Mouse (Mus musculus): Measurements from ENCODE around the gene Phf3. TPM values are rescaled to one million over a fixed set of nuclear protein-coding genes. Genes with fewer than 3 reads are reported as not detected.
"Not testable (repeated sequence)": the region's sequence is repeated elsewhere in the genome, so short reads cannot be mapped to it uniquely, and the experiment has no call there.

Gene Phf3
- total RNA-seq, 2 experiments from 2014 or later = 65.2 to 86.3 TPM

- DNase-seq (ENCODE audit: low spot score in 2 of 2) = peak in 1 of 2 experiments; percentile 18
These were observed 101.9 kb downstream of the Phf3 start for GRCm38 (mm10) chr1:30771772-30772171.

DNA sequence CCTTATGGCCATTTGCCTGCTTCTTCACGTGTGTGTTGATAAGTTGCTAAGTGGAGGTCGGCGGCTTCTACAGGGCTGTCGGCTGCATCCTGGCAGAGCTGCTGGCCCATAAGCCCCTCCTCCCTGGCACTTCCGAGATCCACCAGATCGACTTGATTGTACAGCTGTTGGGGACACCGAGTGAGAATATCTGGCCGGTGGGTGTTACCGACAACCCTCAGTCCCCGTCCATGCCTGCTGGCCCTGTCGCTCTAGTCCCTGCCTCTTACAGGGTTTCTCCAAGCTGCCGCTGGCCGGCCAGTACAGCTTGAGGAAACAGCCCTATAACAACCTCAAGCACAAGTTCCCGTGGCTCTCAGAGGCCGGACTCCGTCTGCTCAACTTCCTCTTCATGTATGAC lies 103.1 kb downstream of the Phf3 start:
- not testable (repeated sequence) for DNase-seq (ENCODE audit: low spot score in 2 of 2)

DNA sequence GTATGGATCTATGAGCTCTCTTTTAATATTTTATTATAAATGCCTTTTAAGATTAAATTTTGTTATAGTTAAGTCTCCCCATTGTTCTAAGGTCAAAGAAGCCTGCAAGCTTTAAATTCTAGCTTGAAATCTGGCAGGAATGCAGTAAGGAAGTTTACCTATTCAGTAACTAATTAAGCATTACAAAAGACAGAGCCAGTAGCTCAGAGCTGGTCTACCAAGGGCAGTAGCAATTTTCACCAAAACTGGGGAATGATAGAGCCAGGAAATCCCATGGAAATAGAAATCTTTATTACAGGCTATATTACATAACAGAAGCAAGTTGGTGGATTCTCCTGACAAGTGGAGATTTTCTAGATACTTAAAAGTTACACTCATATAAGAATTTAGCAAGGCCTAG lies 116.9 kb downstream of the Phf3 start:
- no peak for DNase-seq (ENCODE audit: low spot score in 2 of 2)

- no peak for DNase-seq (ENCODE audit: low spot score in 2 of 2)
These were observed 118.1 kb downstream of the Phf3 start for GRCm38 (mm10) chr1:30755453-30756224.

Other genes starting within 250 kb of the Phf3 start
- gene AC153137.1, start 104.0 kb upstream of the Phf3 start, total RNA-seq (2021) = not detected